Comparison of ENCODE assay signal across 9 mouse cellular contexts in genomic region chr7:133669071-133669470, GRCm38 (mm10). TPM values are rescaled to one million over a fixed set of nuclear protein-coding genes. Genes with fewer than 3 reads are reported as not detected.
A peak's percentile ranks its signal among the peaks of the same experiment; 100 is the strongest.
DNase-seq lines count a peak whose midpoint lies in the region; ATAC-seq and TF ChIP-seq lines count a peak whose summit lies in the region.
"Had no signal": no experiment of that assay in that cellular context is flagged by ENCODE, and none has a peak within 500 bp of the region (broad histone marks: within the 10 kb centered on the region; RNA-seq: fewer than 3 reads in every experiment).

No protein-coding gene starts in this region.

- no peak overlapping the region for H3K9ac ChIP-seq in hindbrain, embryonic 14.5 days
- no peak overlapping the region for H3K9ac ChIP-seq in MEL (ENCODE audit: control insufficient read depth, low read depth, low read length, poor library complexity, severe bottlenecking)

- H3K4me2 ChIP-seq in hindbrain, embryonic 14.5 days (replicated peaks) = no peak overlapping the region

- ATAC-seq in hindbrain, embryonic 14.5 days (ENCODE audit: low FRiP score) = no peak

- no peaks in the 10 kb centered on the region for H3K4me1 ChIP-seq in hindbrain, embryonic 14.5 days (replicated peaks; ENCODE audit: control insufficient read depth, insufficient read depth, low read length)
- no peaks in the 10 kb centered on the region for H3K4me1 ChIP-seq in hindbrain, embryonic 10.5 days (replicated peaks)
- no peaks in the 10 kb centered on the region for H3K4me1 ChIP-seq in lung, adult 2 months (ENCODE audit: control insufficient read depth, insufficient read depth, low read length)
- no peaks in the 10 kb centered on the region; a peak in 1 of 4 replicates for H3K4me1 ChIP-seq in MEL (ENCODE audit: control insufficient read depth in 1 of 2, insufficient read depth in 2 of 2, low read length in 2 of 2)

- H3K36me3 ChIP-seq in hindbrain, embryonic 14.5 days (replicated peaks; ENCODE audit: control insufficient read depth, insufficient read depth) = peaks cover 91% of the 10 kb centered on the region
- peaks cover 98% of the 10 kb centered on the region for H3K36me3 ChIP-seq in hindbrain, embryonic 10.5 days
- H3K36me3 ChIP-seq in MEL (ENCODE audit: control insufficient read depth in 1 of 2, insufficient read depth in 2 of 2, low read length in 2 of 2) = peaks cover 2 to 18% of the 10 kb centered on the region in 2 experiments; a peak in 3 of 4 replicates

- peak; percentile 32 for TF ChIP-seq RAD21 in MEL (IDR thresholded peaks at IDR 0.05; ENCODE audit: low read depth, low read length)

- H3K9me3 ChIP-seq in hindbrain, embryonic 14.5 days (ENCODE audit: control insufficient read depth, low read length) = no peaks in the 10 kb centered on the region
- no peaks in the 10 kb centered on the region for H3K9me3 ChIP-seq in hindbrain, embryonic 10.5 days
- no peaks in the 10 kb centered on the region for H3K9me3 ChIP-seq in MEL (replicated peaks; ENCODE audit: insufficient read depth, low read length)
- H3K9me3 ChIP-seq: megakaryocyte, embryonic 14.5 days had no signal

- H3K27ac ChIP-seq in hindbrain, embryonic 14.5 days = no peak overlapping the region
- no peak overlapping the region for H3K27ac ChIP-seq in hindbrain, embryonic 10.5 days
- H3K27ac ChIP-seq in MEL (ENCODE audit: control insufficient read depth, low read depth, low read length) = no peak overlapping the region

- no peak for TF ChIP-seq CTCF in lung, adult 2 months (IDR thresholded peaks at IDR 0.05; ENCODE audit: insufficient read depth, low read length)
- peak; percentile 7 to 64 (median 17); a peak in 4 of 6 replicates for TF ChIP-seq CTCF in MEL (IDR thresholded peaks at IDR 0.05 in 2 of 3, conservative IDR thresholded peaks at IDR 0.05 in 1 of 3; ENCODE audit: control insufficient read depth in 1 of 3, insufficient read depth in 1 of 3, low read depth in 2 of 3, low read length in 3 of 3, poor library complexity in 1 of 3, severe bottlenecking in 1 of 3)

- WGBS in hindbrain, embryonic 14.5 days = 100% methylated on average over 1 of the region's 1 CpGs
- 96% methylated on average over 1 of the region's 1 CpGs for WGBS in hindbrain, embryonic 10.5 days
- 78% methylated on average over 1 of the region's 1 CpGs for WGBS in lung, adult 2 months

- no peaks in the 10 kb centered on the region for H3K27me3 ChIP-seq in hindbrain, embryonic 14.5 days (ENCODE audit: control insufficient read depth, insufficient read depth, low read length)
- H3K27me3 ChIP-seq in hindbrain, embryonic 10.5 days (ENCODE audit: insufficient read depth, poor library complexity, severe bottlenecking) = no peaks in the 10 kb centered on the region
- no peaks in the 10 kb centered on the region for H3K27me3 ChIP-seq in MEL (ENCODE audit: control insufficient read depth in 1 of 2, insufficient read depth in 2 of 2, low read length in 2 of 2)
- H3K27me3 ChIP-seq: megakaryocyte, embryonic 14.5 days had no signal

- no peaks in the 10 kb centered on the region for H3K79me2 ChIP-seq in MEL (ENCODE audit: control insufficient read depth, insufficient read depth, low read length, poor library complexity)

- no peak for TF ChIP-seq EP300 in MEL (IDR thresholded peaks at IDR 0.05; ENCODE audit: low read depth in 1 of 2, low read length in 2 of 2)

- DNase-seq in hindbrain, embryonic 14.5 days (ENCODE audit: low spot score) = peak; percentile 53
- DNase-seq in hindbrain, embryonic 10.5 days (ENCODE audit: low spot score) = no peak
- peak; percentile 30 for DNase-seq in lung, postnatal 36 days
- no peak for DNase-seq in lung, adult 2 months
- peak; percentile 50 for DNase-seq in MEL (ENCODE audit: low read depth, low spot score)
- DNase-seq in retina, embryonic 14.5 days (ENCODE audit: low spot score) = peak; percentile 37
- no peak for DNase-seq in layer of hippocampus, adult 9-11 months

- H3K4me3 ChIP-seq in hindbrain, embryonic 14.5 days (replicated peaks; ENCODE audit: low read length) = no peak overlapping the region
- no peak overlapping the region for H3K4me3 ChIP-seq in hindbrain, embryonic 10.5 days
- H3K4me3 ChIP-seq in lung, adult 2 months (replicated peaks; ENCODE audit: extremely low read depth, low read depth, low read length) = no peak overlapping the region
- no peak overlapping the region for H3K4me3 ChIP-seq in MEL (ENCODE audit: control insufficient read depth in 1 of 2, insufficient read depth in 1 of 2, low read depth in 2 of 2, low read length in 2 of 2)
- H3K4me3 ChIP-seq: megakaryocyte, embryonic 14.5 days had no signal

- TF ChIP-seq POLR2A in lung, adult 2 months (IDR thresholded peaks at IDR 0.05; ENCODE audit: borderline replicate concordance, extremely low read depth, low read depth, low read length) = no peak
- TF ChIP-seq POLR2A in MEL (IDR thresholded peaks at IDR 0.05; ENCODE audit: control insufficient read depth in 1 of 2, insufficient read depth in 1 of 2, low read depth in 1 of 2, low read length in 2 of 2, poor library complexity in 1 of 2) = no peak

TF ChIP-seq in MEL, 35 proteins besides CTCF, POLR2A, EP300 and RAD21:
- peak; percentile 55 for TF ChIP-seq SMC3 (IDR thresholded peaks at IDR 0.05; ENCODE audit: low read depth, low read length)
- no peak for TF ChIP-seq TBP (IDR thresholded peaks at IDR 0.05; ENCODE audit: low read depth, low read length)

RNA-seq across cellular contexts. Expression of gene Mmp21, which starts 10.8 kb away (rescaled TPM):
- 0.12 and 0.13 TPM in 2 replicates for polyA plus RNA-seq in hindbrain, embryonic 14.5 days (2014; fragmentation: Nextera tagmentation; extraction: Ambion mirVana)
- polyA plus RNA-seq in hindbrain, embryonic 10.5 days (2016; fragmentation: Nextera tagmentation; extraction: Ambion mirVana) = 0.09 TPM in 1 of 2 replicates, not detected in the other
- polyA plus RNA-seq in lung, adult 2 months (2012; rRNA removed) = not detected in 2 replicates
- not detected in 2 replicates for total RNA-seq in MEL (2012; rRNA removed)
- polyA plus RNA-seq in MEL (2012; ENCODE audit: insufficient read depth in 1 of 2, insufficient read length in 2 of 2, low read depth in 1 of 2, low replicate concordance in 2 of 2, missing spikeins in 1 of 2) = not detected
- total RNA-seq: heart, postnatal 10 days had no signal

RNA-seq across cellular contexts. Expression of gene Edrf1, which starts 31.7 kb away (rescaled TPM):
- 21.3 and 24.3 TPM in 2 replicates for polyA plus RNA-seq in hindbrain, embryonic 14.5 days (2014; fragmentation: Nextera tagmentation; extraction: Ambion mirVana)
- 23.0 and 28.3 TPM in 2 replicates for polyA plus RNA-seq in hindbrain, embryonic 10.5 days (2016; fragmentation: Nextera tagmentation; extraction: Ambion mirVana)
- 6.4 and 9.1 TPM in 2 replicates for polyA plus RNA-seq in lung, adult 2 months (2012; rRNA removed)
- total RNA-seq in MEL (2012; rRNA removed) = 26.5 and 28.1 TPM in 2 replicates
- polyA plus RNA-seq in MEL (2012; ENCODE audit: insufficient read depth in 1 of 2, insufficient read length in 2 of 2, low read depth in 1 of 2, low replicate concordance in 2 of 2, missing spikeins in 1 of 2) = 100 to 1,000 TPM in 1 of 2 experiments, 10 to 100 TPM in 1; 17.8 to 104 TPM

RNA-seq across cellular contexts. Expression of gene Bccip, which starts 40.1 kb away (rescaled TPM):
- 83.3 and 84.3 TPM in 2 replicates for polyA plus RNA-seq in hindbrain, embryonic 14.5 days (2014; fragmentation: Nextera tagmentation; extraction: Ambion mirVana)
- 135 and 167 TPM in 2 replicates for polyA plus RNA-seq in hindbrain, embryonic 10.5 days (2016; fragmentation: Nextera tagmentation; extraction: Ambion mirVana)
- polyA plus RNA-seq in lung, adult 2 months (2012; rRNA removed) = 13.1 and 24.7 TPM in 2 replicates
- 86.2 and 91.0 TPM in 2 replicates for total RNA-seq in MEL (2012; rRNA removed)
- 100 to 1,000 TPM in 1 of 2 experiments, not detected in 1; 150 TPM for polyA plus RNA-seq in MEL (2012; ENCODE audit: insufficient read depth in 1 of 2, insufficient read length in 2 of 2, low read depth in 1 of 2, low replicate concordance in 2 of 2, missing spikeins in 1 of 2)

RNA-seq across cellular contexts. Expression of gene Uros, which starts 40.8 kb away (rescaled TPM):
- polyA plus RNA-seq in hindbrain, embryonic 14.5 days (2014; fragmentation: Nextera tagmentation; extraction: Ambion mirVana) = 53.4 and 61.5 TPM in 2 replicates
- polyA plus RNA-seq in hindbrain, embryonic 10.5 days (2016; fragmentation: Nextera tagmentation; extraction: Ambion mirVana) = 33.7 and 39.0 TPM in 2 replicates
- polyA plus RNA-seq in lung, adult 2 months (2012; rRNA removed) = 9.0 and 10.4 TPM in 2 replicates
- total RNA-seq in MEL (2012; rRNA removed) = 12.3 and 17.5 TPM in 2 replicates
- 10 to 100 TPM in 1 of 2 experiments, not detected in 1; 22.0 TPM for polyA plus RNA-seq in MEL (2012; ENCODE audit: insufficient read depth in 1 of 2, insufficient read length in 2 of 2, low read depth in 1 of 2, low replicate concordance in 2 of 2, missing spikeins in 1 of 2)

Comparison
In these comparisons a context has a peak if more than half of its experiments do, and no peak if none do; other contexts are left out.
1. DNase-seq: peak in hindbrain, embryonic 14.5 days (single experiment), lung, postnatal 36 days (single experiment), MEL (single experiment) and retina, embryonic 14.5 days (single experiment); none in hindbrain, embryonic 10.5 days (single experiment), lung, adult 2 months (single experiment) and layer of hippocampus, adult 9-11 months (single experiment).